Mouse (Mus musculus) liver, postnatal 0 days (tissue): ENCODE measurements at regions not wholly inside any gene's neighbourhood (a gene's known extent, or its start where the extent isn't known, plus 50 kb on each side); places are given as distances from the start of the nearest gene placed in this dataset.

Experiments used
- ATAC-seq: fragments of 200-750 bp; cut with Nextera tagmentation; 2 replicates; pipeline ENCODE4 v1.8.0; 2017; ENCODE audit warnings: mild to moderate bottlenecking, moderate library complexity
- DNase-seq: peaks from one replicate; pipeline ENCODE4 v3.0.0-alpha.2; 2016
- H3K27ac ChIP-seq: fragments of 300-500 bp; sonication (generic); 2 replicates; pipeline ENCODE4 v1.5.1; 2014; ENCODE audit warnings: antibody characterized with exemption, moderate library complexity, mild to moderate bottlenecking, low read depth
- H3K27me3 ChIP-seq: fragments of 300-500 bp; sonication (generic); 2 replicates; pipeline ENCODE4 v1.6.1; 2014; ENCODE audit warnings: low read length, control low read depth, mixed read lengths; ENCODE audit not compliant: insufficient read depth
- H3K36me3 ChIP-seq: fragments of 300-500 bp; sonication (generic); replicated peaks from 2 replicates; pipeline ENCODE4 v1.6.1; 2014; ENCODE audit warnings: mild to moderate bottlenecking, control low read depth, low read length, moderate library complexity, mixed read lengths; ENCODE audit not compliant: insufficient read depth
- H3K4me1 ChIP-seq: fragments of 300-500 bp; sonication (generic); 2 replicates; pipeline ENCODE4 v1.6.1; 2014; ENCODE audit warnings: antibody characterized with exemption, mild to moderate bottlenecking, control low read depth; ENCODE audit not compliant: insufficient read depth
- H3K4me2 ChIP-seq: fragments of 300-500 bp; sonication (generic); 2 replicates; pipeline ENCODE4 v1.6.1; 2014; ENCODE audit warnings: low read depth, mild to moderate bottlenecking, low read length, moderate library complexity, mixed read lengths
- H3K4me3 ChIP-seq: fragments of 300-500 bp; sonication (generic); 2 replicates; pipeline ENCODE4 v1.5.1; 2014; ENCODE audit warnings: low read depth, low read length
- H3K9ac ChIP-seq: fragments of 300-500 bp; sonication (generic); replicated peaks from 2 replicates; pipeline ENCODE4 v1.6.1; 2014; ENCODE audit warnings: mild to moderate bottlenecking, moderate library complexity
- H3K9me3 ChIP-seq: fragments of 300-500 bp; sonication (generic); 2 replicates; pipeline ENCODE4 v1.6.1; 2016; ENCODE audit warnings: mild to moderate bottlenecking, control low read depth, low read length, mixed read lengths
- CTCF ChIP-seq: sonication (generic); IDR thresholded peaks from 2 replicates; pipeline ENCODE4 v1.5.1; 2016; ENCODE audit warnings: antibody characterized with exemption, low read depth
- EP300 ChIP-seq: IDR thresholded peaks from 2 replicates; pipeline ENCODE4 v1.6.1; 2016; ENCODE audit warnings: antibody characterized with exemption, low read depth, mild to moderate bottlenecking
- WGBS: fragments of 180-500 bp; shearing (Covaris S2); extraction: QIAGEN DNeasy Blood & Tissue Kit; methylation state at CpG from one replicate; pipeline ENCODE4 v1.1.7; 2014; ENCODE audit not compliant: insufficient replicate concordance; 5-methylcytosine and 5-hydroxymethylcytosine counted together

GRCm38 (mm10) chr13:51328131-51328970 lies 80.1 kb upstream of the S1pr3 start:
- Histone ChIP-seq H3K4me2 (no peak overlapping the region), H3K27me3 (no peaks in the 10 kb centered on the region), H3K4me3 (no peak overlapping the region), H3K9me3 (no peaks in the 10 kb centered on the region), H3K9ac (no peak overlapping the region), H3K27ac (no peak overlapping the region), H3K36me3 (no peaks in the 10 kb centered on the region), H3K4me1 (no peaks in the 10 kb centered on the region; the same call in 1 of the 2 replicates)
- TF ChIP-seq CTCF (no peak), EP300 (no peak)
- ATAC-seq = no peak
- no peak for DNase-seq
- 58% methylated on average over 15 of the region's 15 CpGs for WGBS

GRCm38 (mm10) chr13:51328971-51329346 lies 79.5 kb upstream of the S1pr3 start:
- no peak for TF ChIP-seq EP300
- no peak for TF ChIP-seq CTCF
- Histone ChIP-seq H3K4me3 (no peak overlapping the region), H3K27ac (no peak overlapping the region), H3K9me3 (no peaks in the 10 kb centered on the region), H3K9ac (no peak overlapping the region), H3K27me3 (no peaks in the 10 kb centered on the region), H3K4me2 (no peak overlapping the region), H3K36me3 (no peaks in the 10 kb centered on the region), H3K4me1 (no peaks in the 10 kb centered on the region; the same call in 1 of the 2 replicates)
- WGBS = 61% methylated on average over 8 of the region's 8 CpGs
- no peak for DNase-seq
- ATAC-seq = no peak

- no peak overlapping the region for H3K27ac ChIP-seq
- no peak for ATAC-seq
- H3K36me3 ChIP-seq = no peaks in the 10 kb centered on the region
- no peak for DNase-seq
- no peak overlapping the region for H3K9ac ChIP-seq
- H3K4me2 ChIP-seq = no peak overlapping the region
- H3K4me1 ChIP-seq = no peaks in the 10 kb centered on the region; the same call in 1 of the 2 replicates
- no peaks in the 10 kb centered on the region for H3K27me3 ChIP-seq
- no peak for TF ChIP-seq CTCF
- no peak for TF ChIP-seq EP300
- no peak overlapping the region for H3K4me3 ChIP-seq
- H3K9me3 ChIP-seq = no peaks in the 10 kb centered on the region
These were observed 78.7 kb upstream of the S1pr3 start for GRCm38 (mm10) chr13:51329717-51330116.

GRCm38 (mm10) chr13:51332271-51332670 lies 76.2 kb upstream of the S1pr3 start:
- 67% methylated on average over 7 of the region's 7 CpGs for WGBS

GRCm38 (mm10) chr13:51333481-51333880 lies 75.0 kb upstream of the S1pr3 start:
- Histone ChIP-seq H3K27me3 (no peaks in the 10 kb centered on the region), H3K36me3 (no peaks in the 10 kb centered on the region), H3K4me1 (no peaks in the 10 kb centered on the region), H3K4me3 (no peak overlapping the region), H3K9ac (no peak overlapping the region), H3K27ac (no peak overlapping the region), H3K9me3 (no peaks in the 10 kb centered on the region), H3K4me2 (no peak overlapping the region)
- DNase-seq (no peak), ATAC-seq (no peak)
- TF ChIP-seq CTCF = no peak
- TF ChIP-seq EP300 = no peak
- WGBS = 80% methylated on average over 5 of the region's 5 CpGs

More at GRCm38 (mm10) chr13:51332271-51332670, 76.2 kb upstream of the S1pr3 start:
- no peak for TF ChIP-seq EP300
- Histone ChIP-seq H3K4me2 (no peak overlapping the region), H3K9ac (no peak overlapping the region), H3K36me3 (no peaks in the 10 kb centered on the region), H3K27me3 (no peaks in the 10 kb centered on the region), H3K4me3 (no peak overlapping the region), H3K9me3 (no peaks in the 10 kb centered on the region), H3K4me1 (no peaks in the 10 kb centered on the region), H3K27ac (no peak overlapping the region)
- DNase-seq (no peak), ATAC-seq (no peak)

- WGBS = 60% methylated on average over 5 of the region's 5 CpGs
These were observed 71.7 kb upstream of the S1pr3 start for GRCm38 (mm10) chr13:51336726-51337125.

More at GRCm38 (mm10) chr13:51336726-51337125, 71.7 kb upstream of the S1pr3 start:
- Histone ChIP-seq H3K9ac (no peak overlapping the region), H3K9me3 (no peaks in the 10 kb centered on the region), H3K4me3 (no peak overlapping the region), H3K27me3 (no peaks in the 10 kb centered on the region), H3K4me2 (no peak overlapping the region), H3K36me3 (no peaks in the 10 kb centered on the region), H3K4me1 (no peaks in the 10 kb centered on the region), H3K27ac (no peak overlapping the region)
- ATAC-seq (no peak), DNase-seq (no peak)
- no peak for TF ChIP-seq CTCF
- no peak for TF ChIP-seq EP300
